Mouse (Mus musculus) heart, adult 18-20 months (tissue): ENCODE data around the gene Pipox. TPM values are rescaled to one million over a fixed set of nuclear protein-coding genes. Genes with fewer than 3 reads are reported as not detected.

Experiments used
- DNase-seq, 2 experiments: peaks; one replicate each; pipeline ENCODE4 v3.0.0; 2021 to 2022; ENCODE audit warnings: mixed read lengths in 1 of 2
- total RNA-seq, 2 experiments: library from RNA; stranded (reverse); gene quantifications; 2 replicates each; pipeline ENCODE4 v1.2.3; 2021

Gene Pipox
- total RNA-seq, 2 experiments from 2014 or later = 0.50 to 0.87 TPM

DNA sequence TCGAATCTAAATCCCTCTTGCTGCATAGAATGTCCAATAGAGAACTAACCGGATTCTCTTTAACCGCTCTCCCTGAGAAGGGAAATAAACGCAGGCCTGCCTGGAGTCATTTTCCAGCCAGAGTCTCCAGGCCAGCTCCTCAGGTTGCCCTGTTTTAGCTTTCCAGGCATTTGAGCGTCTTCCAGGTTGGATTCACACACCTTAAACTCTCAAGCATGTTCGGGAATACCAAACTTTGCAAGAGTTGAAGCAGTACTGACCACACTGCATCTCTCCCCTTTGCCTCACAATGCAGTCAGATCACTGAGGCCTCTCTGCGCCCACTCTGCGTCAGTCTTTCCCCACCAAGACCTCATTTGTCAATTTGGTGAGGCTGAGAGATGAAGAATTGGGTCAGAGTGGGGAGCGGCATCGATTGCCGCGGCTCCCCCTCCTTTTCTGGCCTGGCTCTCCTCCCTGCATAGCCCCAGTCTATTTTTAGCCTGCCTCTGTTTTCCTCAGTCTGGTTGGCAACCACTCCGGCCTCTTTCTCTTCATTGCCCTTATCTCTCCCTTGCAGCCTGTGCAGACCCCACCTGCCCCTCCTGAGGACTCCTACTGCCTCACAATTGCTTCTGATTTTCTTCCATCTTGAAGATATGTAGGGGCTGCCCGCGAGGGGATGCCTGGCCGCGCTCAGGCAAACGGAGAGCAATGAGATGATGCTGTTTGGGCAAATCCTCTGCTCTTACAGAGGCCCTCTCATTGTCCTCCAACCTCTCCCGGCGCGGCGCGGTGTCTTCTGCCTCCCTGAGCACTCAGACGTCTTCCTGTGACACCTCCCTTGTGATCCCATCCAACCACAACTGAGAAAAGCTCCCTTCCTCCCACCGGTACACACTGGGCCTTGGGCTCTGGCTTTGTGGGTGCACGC, 17.8 kb downstream of the Pipox start:
- DNase-seq = peak; percentile 38 to 48

DNA sequence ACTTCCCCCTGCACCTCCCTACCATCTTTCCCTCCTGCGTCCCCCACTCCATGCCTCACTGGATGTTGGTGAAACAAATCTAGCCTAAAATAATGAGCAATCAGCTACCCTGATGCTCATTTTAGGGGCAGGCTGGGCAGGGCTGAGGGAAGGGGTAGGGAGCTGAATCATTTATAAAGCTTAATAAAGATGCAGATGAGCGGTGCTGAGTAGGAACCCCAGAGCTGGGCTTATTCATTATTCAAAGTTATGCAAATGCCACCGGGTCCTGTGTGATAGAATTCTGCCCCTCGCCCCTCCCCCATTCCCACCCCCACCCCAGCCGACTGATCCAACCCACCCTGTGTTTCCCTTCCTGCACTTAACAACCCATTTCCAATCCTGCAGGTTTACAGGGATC, 18.6 kb downstream of the Pipox start:
- no peak for DNase-seq

DNA sequence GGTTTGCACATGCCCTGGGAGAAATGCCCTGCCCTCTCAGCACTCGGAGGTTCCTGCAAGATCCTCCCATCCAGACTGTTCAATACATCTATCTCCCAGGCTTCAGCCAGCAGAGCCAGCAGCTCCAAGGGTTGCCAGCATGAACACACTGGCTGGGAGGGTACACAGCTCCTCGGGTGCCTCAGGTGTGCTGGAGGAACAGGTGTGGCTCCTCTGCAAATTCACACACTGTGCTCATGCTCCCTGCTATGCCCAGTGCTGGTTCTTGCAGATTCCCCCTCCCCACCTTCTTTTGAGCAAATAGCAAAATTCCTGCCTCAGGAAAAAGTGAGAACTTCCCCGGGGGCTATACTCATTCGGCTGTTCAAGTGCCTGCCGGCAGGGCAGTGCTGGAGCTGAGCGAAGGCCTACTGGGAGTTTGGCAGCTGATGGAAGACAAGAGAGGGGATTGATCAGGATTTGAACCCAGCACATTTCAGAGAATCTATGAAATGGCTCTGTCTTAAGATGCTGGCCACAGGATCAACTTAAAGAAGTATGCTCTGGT, 19.1 kb downstream of the Pipox start:
- no peak for DNase-seq

DNA sequence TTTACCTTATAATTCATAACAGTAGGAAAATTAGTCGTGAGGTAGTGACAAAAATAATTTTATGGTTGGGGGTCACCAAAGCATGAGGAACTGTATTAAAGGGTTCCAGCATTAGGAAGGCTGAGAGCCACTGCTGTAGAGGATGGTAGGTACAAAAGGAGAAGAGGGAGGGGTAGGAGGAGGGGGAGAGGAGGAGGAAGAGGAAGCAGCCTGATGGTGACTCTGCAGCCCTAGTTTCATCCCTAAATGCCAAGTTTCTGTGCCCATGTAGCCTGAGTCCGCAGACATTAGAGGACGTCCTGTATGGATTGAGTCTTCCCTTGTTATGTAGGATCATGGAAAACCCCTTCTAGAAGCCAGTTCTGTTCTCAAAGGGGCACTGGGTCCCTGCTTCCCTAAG, 20.8 kb downstream of the Pipox start:
- DNase-seq = no peak

DNA sequence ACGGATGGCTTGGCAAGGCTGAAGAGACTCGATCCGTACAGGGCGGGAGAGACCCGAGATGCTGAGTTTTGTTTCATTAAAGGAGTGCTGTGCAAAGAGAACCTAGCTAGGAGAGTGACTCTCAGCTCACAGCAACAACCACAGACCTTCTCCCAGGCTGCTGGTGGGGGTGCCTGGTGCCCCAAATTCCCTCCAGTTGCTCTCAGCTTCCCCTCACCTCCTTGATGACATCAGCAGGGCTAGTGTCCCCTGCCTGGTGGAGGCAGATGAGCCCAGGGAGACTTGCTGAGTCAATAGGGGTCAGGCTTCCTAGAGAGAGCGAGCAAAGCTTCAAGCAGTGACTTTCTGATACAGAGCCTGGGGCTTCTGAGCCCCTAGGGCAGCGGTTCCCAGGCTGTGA, 21.2 kb downstream of the Pipox start:
- DNase-seq = no peak

DNA sequence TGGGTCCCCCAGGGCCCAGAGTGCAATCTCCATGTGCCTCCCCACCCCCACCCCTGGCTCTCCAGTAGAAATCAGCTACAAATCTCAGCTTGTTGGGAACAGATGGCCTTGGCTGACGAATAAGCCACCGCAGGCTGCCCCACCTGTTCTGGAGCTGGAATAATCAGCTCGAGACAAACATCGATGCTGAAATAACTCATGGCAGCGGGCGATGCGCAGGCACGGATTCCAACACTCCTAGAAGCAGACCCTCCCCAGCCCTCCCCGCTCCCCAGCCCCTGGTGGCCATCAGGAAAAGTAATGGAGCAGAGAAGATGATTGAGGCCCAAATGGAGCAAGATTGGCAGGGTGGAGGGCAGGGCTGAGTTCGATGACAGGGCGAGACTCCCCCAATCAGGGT, 21.7 kb downstream of the Pipox start:
- DNase-seq = no peak

DNA sequence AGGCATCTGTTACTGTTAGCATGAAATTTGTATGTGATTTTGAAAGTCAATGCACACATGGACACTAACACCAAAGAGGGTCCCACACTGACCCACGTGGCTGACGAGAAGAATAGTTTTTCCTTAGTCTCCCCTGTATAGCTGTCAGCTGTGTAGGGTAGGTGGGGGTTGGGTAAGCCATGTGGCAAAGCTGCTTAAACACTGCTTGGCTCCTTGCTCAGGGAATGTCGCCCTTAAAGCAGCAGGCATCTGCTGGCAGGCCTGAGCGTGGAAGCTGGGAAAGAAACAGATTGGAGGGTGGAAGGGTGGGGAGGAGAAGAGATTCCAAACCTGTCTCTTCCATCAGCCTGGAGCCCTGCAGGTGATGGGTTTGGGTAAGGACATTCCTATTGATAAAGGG, 22.5 kb downstream of the Pipox start:
- DNase-seq = peak in 1 of 2 experiments; percentile 21

DNA sequence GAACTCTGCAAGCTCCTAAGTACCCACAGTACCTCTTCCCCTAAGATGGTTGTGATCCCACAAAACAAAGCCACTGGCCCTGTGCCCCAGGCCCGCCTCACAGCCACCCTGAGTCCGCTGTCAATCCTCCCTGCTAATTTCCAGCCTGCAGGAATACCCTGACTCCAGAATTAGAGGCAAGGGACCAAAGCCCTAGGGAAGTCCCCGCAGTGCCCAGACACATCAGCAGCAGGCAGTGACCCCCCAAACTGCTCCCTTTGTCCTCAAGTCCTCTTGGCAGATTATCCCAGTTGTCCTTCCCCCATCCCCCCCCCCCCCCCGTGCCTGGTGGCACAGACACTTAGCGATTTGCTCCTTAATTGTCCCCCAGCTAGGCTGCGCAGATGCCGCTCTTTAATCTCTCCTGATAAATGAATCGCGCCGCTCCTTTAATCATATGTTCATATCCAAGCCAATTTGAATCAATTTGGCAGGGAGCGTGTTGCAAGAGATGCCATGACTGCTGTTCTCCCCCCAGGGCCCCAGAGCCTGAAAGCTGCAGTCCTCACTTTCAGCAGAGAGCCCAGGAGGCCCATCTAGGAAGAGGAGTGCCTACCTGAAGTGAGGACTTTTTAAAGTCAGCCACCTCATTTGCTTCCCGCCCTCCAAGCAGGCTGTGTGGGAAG, 26.3 kb downstream of the Pipox start:
- DNase-seq = no peak

DNA sequence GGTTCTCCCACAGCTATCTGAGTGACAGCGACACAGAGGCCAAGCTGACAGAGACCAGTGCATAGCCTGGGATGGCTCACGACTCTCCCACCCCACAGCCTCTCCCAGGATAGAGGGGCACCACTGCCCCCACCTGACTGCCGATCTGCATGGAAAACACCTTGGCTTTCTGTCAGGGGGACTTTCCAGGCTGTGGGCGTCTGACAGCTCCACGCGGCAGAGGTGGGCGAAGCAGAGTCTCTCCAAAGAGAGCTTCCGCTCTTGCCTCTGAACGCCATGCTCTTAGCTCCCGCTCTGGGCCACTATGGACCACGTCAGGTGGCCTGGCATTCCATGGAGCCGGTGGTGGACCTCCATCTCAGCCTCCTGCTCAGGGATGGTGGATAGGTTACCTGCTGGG, 29.1 kb downstream of the Pipox start:
- DNase-seq = no peak

DNA sequence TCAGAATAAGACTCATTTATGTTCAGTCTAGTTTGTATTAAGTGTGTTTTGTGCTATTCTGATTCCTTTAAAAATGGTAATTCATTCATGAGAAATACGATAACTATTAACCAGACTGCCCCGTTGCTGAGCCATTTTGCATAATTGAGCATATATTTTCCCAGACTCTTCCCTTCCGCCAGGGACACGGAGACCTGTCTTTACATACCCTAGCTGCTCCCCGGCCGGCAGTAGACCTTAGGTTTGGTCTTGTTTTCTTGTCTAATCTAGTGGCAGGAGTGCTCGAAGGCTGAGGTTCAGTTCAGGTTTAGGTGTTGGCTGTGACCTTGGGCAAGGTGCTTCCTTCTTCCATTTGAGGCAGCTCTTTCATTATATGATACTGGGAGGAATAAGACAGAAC, 31.0 kb downstream of the Pipox start:
- DNase-seq = no peak

DNA sequence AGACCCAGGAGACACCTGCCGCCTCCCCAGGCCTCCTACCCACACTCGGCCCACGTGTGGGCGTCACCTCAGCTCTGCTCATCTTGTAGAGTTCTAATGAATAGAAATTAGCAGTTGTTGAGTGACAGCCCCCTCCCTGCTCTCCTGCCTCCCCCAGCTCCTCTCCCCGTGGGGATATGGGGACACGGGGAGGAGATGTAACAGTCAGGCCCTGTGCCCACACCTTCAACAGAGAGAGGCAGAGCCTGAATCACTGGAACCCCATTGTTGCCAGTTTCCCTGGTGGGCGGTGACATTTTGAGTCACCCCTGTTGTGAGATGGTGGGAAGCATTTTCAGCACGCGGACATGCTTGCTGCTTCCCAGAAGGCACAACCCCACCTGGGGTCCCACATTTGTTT, 32.9 kb downstream of the Pipox start:
- DNase-seq = no peak

DNA sequence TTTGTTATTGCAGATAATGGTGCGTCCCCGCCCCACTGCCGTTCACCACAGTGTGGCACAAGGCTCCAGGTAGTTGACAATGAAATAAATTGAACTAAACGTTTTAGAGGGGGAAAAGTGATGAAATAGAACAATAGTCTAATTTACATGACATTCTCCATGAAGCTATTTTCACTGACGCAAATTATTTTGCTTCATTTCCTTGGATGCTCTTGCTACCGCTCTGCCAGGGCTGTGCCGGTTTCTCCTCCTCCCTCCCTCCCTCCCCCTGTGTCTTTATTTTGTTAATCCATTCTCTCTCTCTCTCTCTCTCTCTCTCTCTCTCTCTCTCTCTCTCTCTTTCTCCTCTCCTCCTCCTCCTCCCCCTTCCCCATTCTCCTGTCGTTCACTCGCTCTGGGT, 35.3 kb downstream of the Pipox start:
- no peak for DNase-seq

DNA sequence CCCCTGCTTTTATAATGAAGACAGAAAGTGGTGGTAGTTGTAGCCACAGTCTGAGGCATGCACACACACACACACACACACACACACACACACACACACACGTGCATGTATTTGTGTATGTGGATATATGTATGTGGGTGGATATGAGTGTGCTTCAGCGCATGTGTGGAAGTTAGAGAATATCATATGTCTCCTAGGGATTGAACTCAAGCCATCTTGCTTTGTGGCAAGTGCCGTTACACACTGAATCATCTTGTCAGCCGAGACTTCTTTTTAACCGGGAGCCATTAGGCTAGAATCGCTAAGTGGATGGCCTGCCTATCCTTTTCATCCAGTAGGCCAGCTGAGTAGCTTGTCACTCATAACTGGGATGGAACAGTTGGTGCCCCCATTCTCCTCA, 36.8 kb downstream of the Pipox start:
- no peak for DNase-seq

DNA sequence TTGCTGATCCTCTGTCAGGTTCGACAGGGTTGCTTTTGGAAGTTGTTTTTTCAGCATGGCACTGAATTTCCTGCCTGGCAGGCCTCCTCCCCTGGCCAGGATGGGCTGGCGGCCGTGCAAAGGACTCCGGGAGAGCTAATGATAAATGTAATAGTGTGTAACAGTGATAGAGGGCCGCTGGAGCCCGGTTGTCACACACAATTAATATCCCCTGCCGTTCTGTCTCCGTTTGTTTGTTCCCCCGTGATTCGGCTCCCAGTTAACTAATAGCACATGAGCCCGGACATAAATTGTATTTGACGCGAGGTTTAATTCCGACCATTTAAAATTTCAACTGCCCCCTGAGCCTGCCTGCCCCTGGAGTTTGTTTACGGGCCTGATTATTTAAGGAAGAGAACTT, 38.5 kb downstream of the Pipox start:
- no peak for DNase-seq

DNA sequence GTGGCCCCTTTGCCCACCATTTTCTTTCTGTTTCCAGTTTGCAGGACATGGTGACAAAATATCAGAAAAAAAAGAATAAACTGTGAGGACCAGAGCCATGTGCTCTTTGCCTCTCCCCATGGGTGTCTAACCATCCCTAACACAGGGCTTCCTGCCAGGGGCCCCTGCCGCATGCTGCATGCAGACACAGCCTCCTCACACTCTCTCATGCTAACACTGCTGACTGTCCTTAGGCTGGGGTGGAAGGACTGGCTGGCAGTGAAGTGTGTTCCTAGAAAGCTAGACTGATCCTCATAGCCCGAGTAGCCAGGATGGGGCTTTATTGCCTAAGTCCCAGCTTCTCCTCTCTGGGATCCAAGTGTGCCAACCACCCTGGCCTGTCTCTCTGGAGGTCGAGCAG, 39.3 kb downstream of the Pipox start:
- DNase-seq = no peak

DNA sequence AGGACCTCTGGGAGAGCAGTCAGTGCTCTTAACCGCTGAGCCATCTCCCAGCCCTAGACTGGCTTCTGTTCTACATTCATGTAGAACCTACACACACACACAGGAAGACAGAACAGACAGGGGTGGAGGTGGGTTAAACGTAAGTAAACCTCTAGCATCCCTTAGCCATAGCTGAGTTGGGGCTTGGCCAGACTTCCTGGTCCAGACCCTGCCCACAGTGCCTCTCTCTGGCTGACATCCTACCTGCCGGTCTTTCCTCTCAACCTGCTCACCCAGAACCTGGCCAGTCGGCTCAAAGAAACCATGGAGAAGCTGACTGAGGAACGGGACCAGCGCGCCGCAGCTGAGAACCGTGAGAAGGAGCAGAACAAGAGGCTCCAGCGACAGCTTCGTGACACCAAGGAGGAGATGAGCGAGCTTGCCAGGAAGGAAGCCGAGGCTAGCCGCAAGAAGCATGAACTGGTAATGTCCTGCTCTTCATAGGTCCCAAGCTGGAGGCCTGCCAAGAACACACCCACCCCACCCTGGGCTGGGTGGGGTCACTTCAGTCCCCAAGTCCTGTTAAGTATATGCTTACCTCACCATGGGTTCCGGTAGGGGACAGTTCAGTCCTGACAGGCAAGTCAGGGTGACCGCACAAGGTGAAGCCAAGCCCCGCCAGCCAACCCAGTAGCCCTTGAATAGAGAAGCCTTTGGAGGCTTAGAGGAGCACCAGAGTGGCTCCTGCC, 40.8 kb downstream of the Pipox start:
- DNase-seq = peak in 1 of 2 experiments; percentile 18

DNA sequence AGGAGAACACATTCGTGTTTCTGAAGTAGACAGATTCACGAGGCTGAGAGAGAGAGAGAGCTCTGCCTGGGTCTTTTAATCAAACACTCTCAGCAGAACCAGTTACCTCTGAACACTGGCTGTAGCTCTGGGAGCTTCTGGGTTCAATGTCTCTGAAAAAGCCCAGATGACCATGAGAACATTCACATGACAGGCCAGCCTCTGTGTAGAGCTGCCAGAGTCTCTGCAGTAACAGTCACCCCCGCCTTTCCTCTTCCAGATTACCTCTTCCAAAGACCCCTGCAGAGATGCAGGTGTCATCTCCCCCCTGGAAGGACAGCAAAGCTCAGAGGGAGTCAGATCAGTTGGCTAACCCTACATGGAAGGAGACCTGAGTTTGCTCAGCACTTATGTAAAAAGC, 41.7 kb downstream of the Pipox start:
- no peak for DNase-seq

DNA sequence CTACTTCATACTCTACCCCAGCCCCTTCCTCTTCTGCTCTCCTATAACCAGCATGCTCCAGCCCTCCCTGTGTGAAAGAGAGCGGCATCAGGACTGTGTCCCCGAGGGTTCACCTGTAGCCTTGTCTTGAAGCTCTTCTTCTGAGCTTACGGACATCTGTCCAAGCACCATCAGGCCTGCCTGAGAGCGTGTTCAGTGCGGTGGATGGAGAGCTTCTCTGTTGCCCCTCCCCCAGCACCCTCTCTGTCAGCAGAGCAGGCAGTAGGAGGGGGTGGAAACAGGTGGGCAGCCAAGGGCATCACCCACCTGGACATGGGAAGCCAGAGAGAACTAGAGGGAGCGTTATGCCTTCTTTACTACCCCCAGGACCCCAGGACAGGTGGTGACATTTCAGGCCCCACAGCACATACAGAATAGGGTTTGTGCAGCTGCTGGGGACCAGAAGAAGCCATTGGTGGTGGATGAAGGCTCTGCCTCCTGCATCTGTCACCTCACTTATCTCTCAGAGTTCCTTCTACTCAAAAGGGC, 42.3 kb downstream of the Pipox start:
- no peak for DNase-seq

DNA sequence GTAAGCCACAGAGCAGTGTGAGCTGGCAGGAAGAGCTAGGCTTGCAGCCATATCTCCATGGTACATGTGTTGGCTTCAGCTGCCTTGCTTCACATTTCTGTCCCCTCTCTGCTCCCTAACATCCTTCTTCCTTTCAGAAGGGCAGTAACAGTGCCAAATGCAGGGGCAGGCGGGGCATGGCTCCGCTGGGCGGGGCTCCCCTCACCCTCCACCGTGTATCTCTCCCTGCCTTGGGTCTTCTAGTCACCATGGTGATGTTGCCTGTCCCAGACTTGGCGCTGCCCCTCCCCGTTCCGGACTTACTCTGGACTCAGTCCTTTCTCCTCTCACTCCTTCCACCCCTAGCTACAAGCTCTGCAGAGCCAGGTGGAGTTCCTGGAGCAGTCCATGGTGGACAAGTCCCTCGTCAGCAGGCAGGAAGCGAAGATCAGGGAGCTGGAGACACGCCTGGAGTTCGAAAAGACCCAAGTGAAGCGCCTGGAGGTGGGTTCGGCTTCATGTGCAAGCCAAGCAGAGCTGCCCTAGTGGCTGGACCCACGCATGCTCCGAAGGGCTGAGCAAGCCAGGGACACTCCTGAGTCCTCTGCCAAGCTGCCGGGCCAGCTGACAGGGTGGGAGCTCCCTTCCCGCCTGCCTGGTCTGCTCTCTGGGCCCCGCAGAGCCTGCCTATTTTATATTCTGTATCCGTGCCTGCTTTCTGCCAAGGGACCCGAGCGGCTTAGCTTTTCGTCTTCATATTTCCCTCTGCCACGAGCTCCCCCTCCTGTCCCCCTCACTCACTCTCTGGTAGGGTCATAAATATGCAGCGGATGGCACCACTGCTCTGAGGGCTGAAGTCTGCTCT, 43.3 kb downstream of the Pipox start:
- DNase-seq = peak; percentile 54 to 69

DNA sequence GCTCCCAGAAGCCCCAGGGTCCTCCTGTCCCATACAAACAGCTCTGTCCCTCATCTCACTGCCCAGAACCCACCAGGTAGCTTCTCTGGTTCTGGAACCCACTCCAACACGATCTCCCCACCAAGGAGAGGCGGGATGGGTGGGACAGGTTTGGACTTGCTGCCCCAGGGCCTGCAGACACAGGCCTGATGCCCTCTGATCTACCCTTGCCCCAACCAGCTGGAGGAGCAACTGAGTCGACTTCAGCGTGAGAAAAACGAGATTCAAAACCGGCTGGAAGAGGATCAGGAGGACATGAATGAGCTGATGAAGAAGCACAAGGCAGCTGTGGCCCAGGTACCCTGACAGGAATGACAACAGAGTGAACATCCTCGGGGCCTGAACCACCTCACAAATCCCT, 44.7 kb downstream of the Pipox start:
- DNase-seq = no peak

DNA sequence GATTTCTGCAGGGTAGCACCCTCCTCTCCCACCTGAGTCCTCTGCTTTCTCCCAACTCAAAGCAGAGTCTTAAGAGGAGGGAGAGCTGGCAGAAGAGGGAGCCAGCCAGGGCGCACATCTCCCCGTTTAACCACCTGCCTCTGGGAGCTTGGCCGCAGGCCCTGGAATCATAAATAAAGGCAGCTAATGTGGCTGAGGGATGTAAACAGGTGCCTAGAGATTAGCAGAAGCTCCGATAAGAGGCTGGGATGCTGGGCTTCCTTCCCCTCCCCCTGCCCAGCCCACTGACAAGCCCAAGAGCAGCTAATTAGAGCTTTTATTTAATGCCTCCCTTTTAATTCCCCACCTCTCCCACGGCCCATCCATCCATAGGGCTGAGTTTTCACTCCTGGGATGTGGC, 45.8 kb downstream of the Pipox start:
- DNase-seq = no peak
